Mouse (Mus musculus): ENCODE measurements around the gene Ube2c. TPM values are rescaled to one million over a fixed set of nuclear protein-coding genes. Genes with fewer than 3 reads are reported as not detected.

The Ube2c gene
- polyA plus RNA-seq, 1 experiment from 2014 or later: 21.1 TPM

GRCm38 (mm10) chr2:164760059-164760833 is 9.5 kb upstream of the Ube2c start:
- TF ChIP-seq CTCF (IDR thresholded peaks at IDR 0.05): no peak
- ATAC-seq: no peak
- Histone ChIP-seq H3K9me3 (ENCODE audit: low read length) (no peaks in the 10 kb centered on the region), H3K4me3 (ENCODE audit: low read depth, low read length) (no peak overlapping the region), H3K36me3 (ENCODE audit: insufficient read depth, low read length) (peaks cover 36% of the 10 kb centered on the region), H3K4me1 (ENCODE audit: insufficient read depth, low read depth, low read length) (no peaks in the 10 kb centered on the region), H3K9ac (replicated peaks; ENCODE audit: low read depth) (no peak overlapping the region), H3K27me3 (replicated peaks; ENCODE audit: insufficient read depth, low read length) (no peaks in the 10 kb centered on the region), H3K27ac (ENCODE audit: low read length) (no peak overlapping the region), H3K4me2 (replicated peaks; ENCODE audit: low read depth, low read length) (no peak overlapping the region)
- DNase-seq (ENCODE audit: low spot score): no peak
- WGBS: 72% methylated on average over 4 of the region's 4 CpGs

GRCm38 (mm10) chr2:164761502-164761901 is 8.2 kb upstream of the Ube2c start:
- 85% methylated on average over 2 of the region's 2 CpGs for WGBS

GRCm38 (mm10) chr2:164761971-164762370 is 7.7 kb upstream of the Ube2c start:
- Histone ChIP-seq H3K27ac (ENCODE audit: low read length) (no peak overlapping the region), H3K4me2 (replicated peaks; ENCODE audit: low read depth, low read length) (no peak overlapping the region), H3K9me3 (ENCODE audit: low read length) (no peaks in the 10 kb centered on the region), H3K4me1 (ENCODE audit: insufficient read depth, low read depth, low read length) (no peaks in the 10 kb centered on the region), H3K36me3 (ENCODE audit: insufficient read depth, low read length) (peaks cover 28% of the 10 kb centered on the region), H3K9ac (replicated peaks; ENCODE audit: low read depth) (no peak overlapping the region), H3K4me3 (ENCODE audit: low read depth, low read length) (no peak overlapping the region), H3K27me3 (replicated peaks; ENCODE audit: insufficient read depth, low read length) (no peaks in the 10 kb centered on the region)
- WGBS: 99% methylated on average over 4 of the region's 4 CpGs
- no peak for DNase-seq (ENCODE audit: low spot score)
- ATAC-seq: no peak
- no peak for TF ChIP-seq CTCF (IDR thresholded peaks at IDR 0.05)
- no peak for TF ChIP-seq EP300 (IDR thresholded peaks at IDR 0.05)

More at GRCm38 (mm10) chr2:164761502-164761901, 8.2 kb upstream of the Ube2c start:
- Histone ChIP-seq H3K4me1 (ENCODE audit: insufficient read depth, low read depth, low read length) (no peaks in the 10 kb centered on the region), H3K4me2 (replicated peaks; ENCODE audit: low read depth, low read length) (no peak overlapping the region), H3K27ac (ENCODE audit: low read length) (no peak overlapping the region), H3K4me3 (ENCODE audit: low read depth, low read length) (no peak overlapping the region), H3K27me3 (replicated peaks; ENCODE audit: insufficient read depth, low read length) (no peaks in the 10 kb centered on the region), H3K36me3 (ENCODE audit: insufficient read depth, low read length) (peaks cover 28% of the 10 kb centered on the region), H3K9me3 (ENCODE audit: low read length) (no peaks in the 10 kb centered on the region), H3K9ac (replicated peaks; ENCODE audit: low read depth) (no peak overlapping the region)
- TF ChIP-seq EP300 (IDR thresholded peaks at IDR 0.05) (no peak), CTCF (IDR thresholded peaks at IDR 0.05) (no peak)
- DNase-seq (ENCODE audit: low spot score) (no peak), ATAC-seq (no peak)

- H3K9me3 ChIP-seq (ENCODE audit: low read length): no peaks in the 10 kb centered on the region
- no peaks in the 10 kb centered on the region for H3K27me3 ChIP-seq (replicated peaks; ENCODE audit: insufficient read depth, low read length)
- no peak overlapping the region for H3K4me3 ChIP-seq (ENCODE audit: low read depth, low read length)
- DNase-seq (ENCODE audit: low spot score): no peak
- no peaks in the 10 kb centered on the region for H3K4me1 ChIP-seq (ENCODE audit: insufficient read depth, low read depth, low read length)
- no peak overlapping the region for H3K9ac ChIP-seq (replicated peaks; ENCODE audit: low read depth)
- H3K27ac ChIP-seq (ENCODE audit: low read length): no peak overlapping the region
- TF ChIP-seq CTCF (IDR thresholded peaks at IDR 0.05): no peak
- no peak for TF ChIP-seq EP300 (IDR thresholded peaks at IDR 0.05)
- no peak for ATAC-seq
- H3K36me3 ChIP-seq (ENCODE audit: insufficient read depth, low read length): peaks cover 28% of the 10 kb centered on the region
- no peak overlapping the region for H3K4me2 ChIP-seq (replicated peaks; ENCODE audit: low read depth, low read length)
- 72% methylated on average over 7 of the region's 7 CpGs for WGBS
Observed at GRCm38 (mm10) chr2:164762593-164762992, 7.1 kb upstream of the Ube2c start.

- TF ChIP-seq CTCF (IDR thresholded peaks at IDR 0.05) (no peak), EP300 (IDR thresholded peaks at IDR 0.05) (no peak)
- H3K27me3 ChIP-seq (replicated peaks; ENCODE audit: insufficient read depth, low read length): no peaks in the 10 kb centered on the region
- H3K4me3 ChIP-seq (ENCODE audit: low read depth, low read length): no peak overlapping the region
- H3K9me3 ChIP-seq (ENCODE audit: low read length): no peaks in the 10 kb centered on the region
- no peak overlapping the region for H3K4me2 ChIP-seq (replicated peaks; ENCODE audit: low read depth, low read length)
- peaks cover 8% of the 10 kb centered on the region for H3K4me1 ChIP-seq (ENCODE audit: insufficient read depth, low read depth, low read length)
- 70% methylated on average over 3 of the region's 3 CpGs for WGBS
- H3K27ac ChIP-seq (ENCODE audit: low read length): no peak overlapping the region
- no peak overlapping the region for H3K9ac ChIP-seq (replicated peaks; ENCODE audit: low read depth)
- DNase-seq (ENCODE audit: low spot score) (no peak), ATAC-seq (no peak)
- H3K36me3 ChIP-seq (ENCODE audit: insufficient read depth, low read length): peaks cover 13% of the 10 kb centered on the region
Observed at GRCm38 (mm10) chr2:164765841-164766240, 3.9 kb upstream of the Ube2c start.

- DNase-seq (ENCODE audit: low spot score): no peak
- no peak for TF ChIP-seq EP300 (IDR thresholded peaks at IDR 0.05)
- no peak for TF ChIP-seq CTCF (IDR thresholded peaks at IDR 0.05)
- no peak for ATAC-seq
Observed at GRCm38 (mm10) chr2:164767812-164768540, 1.7 kb upstream of the Ube2c start.

More at GRCm38 (mm10) chr2:164767812-164768540, 1.7 kb upstream of the Ube2c start:
- H3K27me3 ChIP-seq (replicated peaks; ENCODE audit: insufficient read depth, low read length): no peaks in the 10 kb centered on the region
- no peak overlapping the region for H3K4me2 ChIP-seq (replicated peaks; ENCODE audit: low read depth, low read length)
- no peaks in the 10 kb centered on the region for H3K9me3 ChIP-seq (ENCODE audit: low read length)
- H3K4me1 ChIP-seq (ENCODE audit: insufficient read depth, low read depth, low read length): peaks cover 8% of the 10 kb centered on the region
- H3K4me3 ChIP-seq (ENCODE audit: low read depth, low read length): no peak overlapping the region
- no peak overlapping the region for H3K9ac ChIP-seq (replicated peaks; ENCODE audit: low read depth)
- 88% methylated on average over 15 of the region's 15 CpGs for WGBS
- H3K36me3 ChIP-seq (ENCODE audit: insufficient read depth, low read length): peaks cover 4% of the 10 kb centered on the region
- no peak overlapping the region for H3K27ac ChIP-seq (ENCODE audit: low read length)

All from lung, postnatal 0 days (tissue).